Mouse (Mus musculus) yolk sac, embryonic 10.5 days (tissue): Measurements from ENCODE around the gene Cog7.

ENCODE experiments used
- DNase-seq: peaks from one replicate; pipeline ENCODE4 v3.0.0-alpha.2; 2017; ENCODE audit warnings: low spot score

Gene Cog7

DNA sequence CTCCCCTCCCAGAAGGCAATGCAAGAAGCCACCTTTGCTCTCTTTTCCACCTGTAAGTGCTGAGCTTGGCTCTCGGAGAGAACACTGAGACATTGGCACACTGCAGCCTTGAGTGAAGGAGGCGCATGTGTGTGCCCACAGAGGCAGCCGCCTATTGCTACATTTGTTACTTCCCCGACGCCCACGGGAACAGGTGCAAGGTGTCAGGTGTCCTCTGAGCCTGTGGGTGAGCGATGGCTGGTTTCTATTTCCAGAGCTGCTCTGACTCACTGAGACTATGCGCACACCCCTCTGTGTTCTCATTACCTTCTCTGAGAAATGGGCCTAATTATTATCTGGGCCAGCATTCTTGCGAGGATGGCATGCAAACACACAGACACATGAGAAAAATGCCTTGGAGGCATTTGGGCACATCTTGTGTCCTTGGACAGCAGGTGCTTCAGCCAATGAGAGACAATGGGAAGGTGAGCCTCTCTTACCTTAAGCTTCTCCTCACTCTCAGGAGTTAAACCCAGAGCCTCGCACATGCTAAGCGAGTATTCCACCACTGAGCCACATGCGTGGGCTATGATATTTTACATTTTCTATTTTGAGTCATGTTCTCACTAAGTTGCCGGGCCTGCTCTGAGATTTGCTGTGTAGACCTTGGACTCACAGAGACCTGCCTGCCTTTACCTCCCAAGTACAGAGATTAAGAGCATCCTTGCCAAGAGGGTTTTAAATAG, 90.7 kb downstream of the Cog7 start:
- DNase-seq: no peak

- no peak for DNase-seq
These were observed 101.3 kb downstream of the Cog7 start for GRCm38 (mm10) chr7:121880246-121880645.

DNA sequence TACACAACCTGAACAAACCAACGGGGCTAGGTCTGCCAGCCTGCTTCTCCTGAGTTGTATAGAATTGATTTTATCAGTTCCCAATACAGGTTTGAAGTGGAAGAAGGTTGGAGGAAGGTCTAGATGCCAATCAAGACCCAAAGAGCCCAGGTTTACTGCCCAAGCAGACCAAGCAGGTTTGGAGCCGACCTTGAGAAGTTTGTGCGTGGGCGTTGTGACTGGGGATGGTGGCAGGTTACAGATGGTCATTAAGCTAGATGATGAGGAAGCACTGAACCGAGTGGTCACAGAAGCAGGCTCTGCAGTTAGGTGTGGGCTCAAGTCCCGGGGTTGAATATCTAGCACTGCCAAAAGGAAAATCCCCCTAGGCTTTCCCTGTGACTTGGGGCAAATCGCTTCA, 106.7 kb downstream of the Cog7 start:
- DNase-seq: no peak

GRCm38 (mm10) chr7:121873998-121874397, 107.5 kb downstream of the Cog7 start:
- DNase-seq: no peak

DNA sequence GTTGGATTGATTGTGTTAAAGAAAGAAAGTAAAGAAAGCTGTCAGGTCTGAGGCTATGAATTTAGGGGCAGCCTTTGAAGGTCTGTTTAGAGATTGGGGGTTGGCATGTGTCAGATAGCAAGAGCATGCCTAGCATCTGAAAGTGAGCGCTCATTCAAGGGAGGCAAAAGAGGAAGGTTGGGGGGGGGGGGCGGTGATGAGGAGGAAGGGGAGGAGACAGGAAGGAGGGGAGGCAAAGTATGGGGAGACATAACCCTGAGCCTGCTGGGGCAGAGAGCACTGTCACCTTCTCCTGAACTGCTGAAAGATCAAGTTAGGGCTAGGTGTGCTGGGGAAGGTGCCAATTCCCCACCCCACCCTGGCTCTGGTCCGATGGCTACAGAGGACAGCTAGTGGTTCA, 109.9 kb downstream of the Cog7 start:
- no peak for DNase-seq

GRCm38 (mm10) chr7:121864858-121865585, 116.5 kb downstream of the Cog7 start, which contains the start of gene Scnn1b:
TSS of gene Scnn1b (plus strand) at chr7:121865038.
- DNase-seq: peak; percentile 3

DNA sequence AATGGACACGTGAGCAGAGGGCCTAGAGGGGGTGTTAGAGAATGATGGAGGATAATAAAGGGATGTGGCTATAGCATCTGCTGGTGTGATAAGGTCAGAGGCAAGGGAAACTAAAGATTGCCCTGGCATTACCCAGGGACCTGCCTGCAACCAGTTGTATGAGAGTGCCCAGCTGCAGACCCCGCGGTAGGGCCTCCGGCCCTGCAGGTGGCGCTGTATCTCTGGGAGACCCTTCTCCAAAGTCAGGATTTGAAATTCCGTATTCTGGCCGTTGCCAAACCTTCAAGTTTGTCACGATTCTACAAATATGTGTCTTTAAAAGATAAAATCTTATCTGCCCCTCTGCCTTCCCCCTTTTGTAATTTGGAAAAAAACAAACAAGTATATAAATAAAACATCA, 122.6 kb downstream of the Cog7 start:
- DNase-seq: no peak

DNA sequence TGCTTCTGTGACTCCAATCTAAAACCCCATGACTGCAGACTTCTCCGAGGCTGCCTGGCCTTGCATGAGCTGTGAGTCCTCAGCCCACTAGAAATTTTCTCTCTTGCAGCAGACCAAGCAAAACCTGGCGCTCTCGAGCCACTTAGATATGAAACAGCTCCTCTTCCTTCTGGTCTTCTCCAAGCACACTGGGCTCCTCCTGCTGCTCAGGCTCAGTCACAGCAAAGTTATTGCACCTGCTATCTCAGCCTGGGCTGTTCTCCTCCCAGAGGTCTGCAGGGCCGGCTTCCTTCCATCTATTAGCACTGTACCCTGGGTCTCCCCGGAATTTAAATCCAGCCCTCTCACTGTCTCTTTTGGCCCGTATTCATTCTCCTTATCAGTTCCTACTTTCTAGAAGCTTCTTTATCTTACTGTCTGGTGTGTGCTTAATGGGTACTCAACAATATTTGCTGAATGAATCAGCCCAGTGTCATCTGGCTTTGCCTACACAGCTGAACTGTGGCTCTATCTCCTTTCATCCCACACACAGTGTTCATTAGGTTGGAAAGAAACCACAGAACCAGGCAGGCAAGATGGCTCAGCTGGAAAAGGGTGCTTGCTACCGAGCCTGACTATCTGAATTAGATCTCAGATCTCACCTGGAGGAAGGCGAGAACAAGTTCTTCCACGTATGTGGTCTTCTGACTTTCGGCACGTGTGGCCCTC, 124.2 kb downstream of the Cog7 start:
- no peak for DNase-seq

DNA sequence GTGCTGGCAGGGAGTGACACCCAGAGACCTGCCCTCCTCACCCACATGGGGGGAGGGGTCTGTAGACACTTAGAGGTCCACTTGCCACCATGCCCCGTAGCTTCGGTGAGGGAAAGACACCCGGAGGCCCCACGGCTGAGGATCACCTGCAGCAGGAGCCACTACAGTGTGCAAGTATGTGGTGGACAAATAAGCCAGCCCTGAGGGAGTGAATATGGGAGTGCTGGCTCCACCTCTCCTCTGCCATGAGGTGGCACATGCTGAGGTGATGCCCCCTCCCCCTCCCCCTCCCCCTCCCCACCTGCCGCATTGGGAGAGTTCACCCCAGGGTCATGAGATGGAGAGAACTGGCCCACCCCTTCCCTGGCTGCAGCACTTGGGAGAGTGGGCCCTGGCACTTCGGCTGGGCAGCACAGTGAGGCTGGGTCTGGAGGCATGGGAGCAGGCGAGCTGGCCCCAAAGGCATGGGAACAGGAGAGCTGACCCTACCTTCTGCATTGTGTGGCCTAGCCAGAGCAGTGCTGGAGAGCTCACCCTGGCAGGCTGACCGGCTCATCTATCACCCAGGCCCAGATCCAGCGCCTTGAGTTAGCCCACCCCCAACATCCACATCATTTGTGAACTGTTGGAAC, 132.9 kb downstream of the Cog7 start:
- DNase-seq: no peak

GRCm38 (mm10) chr7:121845964-121846363, 135.5 kb downstream of the Cog7 start:
- DNase-seq: no peak

- no peak for DNase-seq
These were observed 139.3 kb downstream of the Cog7 start for GRCm38 (mm10) chr7:121842234-121842633.

DNA sequence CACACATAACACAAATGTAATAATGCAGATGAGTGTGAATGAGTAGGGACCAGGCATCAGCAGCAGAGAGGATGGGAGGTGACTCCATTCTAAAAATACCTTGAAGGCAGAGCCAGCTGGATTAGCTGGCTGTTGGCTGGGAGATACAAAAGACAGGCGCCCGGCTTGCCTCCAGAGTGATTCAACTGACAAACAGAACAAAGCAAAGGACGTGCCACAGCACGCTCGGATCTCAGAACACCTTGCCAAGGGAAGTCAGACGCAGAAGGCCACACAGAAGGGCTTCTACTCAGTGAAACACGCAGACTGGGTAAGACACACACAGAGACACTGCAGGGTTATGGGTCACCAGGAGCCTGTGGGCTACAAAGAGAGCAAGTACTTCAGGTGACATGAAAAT, 140.7 kb downstream of the Cog7 start:
- DNase-seq: no peak

DNA sequence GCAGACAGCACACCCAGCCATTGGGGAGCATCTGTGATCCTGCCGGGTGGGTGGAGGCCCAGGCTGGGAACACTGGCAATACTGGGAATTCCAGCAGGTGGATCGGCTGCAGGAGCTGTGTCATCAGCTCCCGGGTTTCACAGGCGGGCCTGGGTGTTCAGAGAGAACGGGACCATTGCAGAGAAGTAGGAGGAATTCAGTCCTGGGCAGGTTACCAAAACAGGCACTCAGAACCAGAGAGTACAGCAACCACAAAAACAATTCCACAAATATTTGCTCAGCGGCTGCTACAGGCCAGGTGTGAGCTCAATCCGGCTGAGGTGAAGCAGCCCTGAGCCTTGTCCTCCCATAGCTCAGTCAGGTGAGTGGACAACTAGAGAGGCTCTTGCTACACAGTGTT, 144.7 kb downstream of the Cog7 start:
- DNase-seq: no peak

DNA sequence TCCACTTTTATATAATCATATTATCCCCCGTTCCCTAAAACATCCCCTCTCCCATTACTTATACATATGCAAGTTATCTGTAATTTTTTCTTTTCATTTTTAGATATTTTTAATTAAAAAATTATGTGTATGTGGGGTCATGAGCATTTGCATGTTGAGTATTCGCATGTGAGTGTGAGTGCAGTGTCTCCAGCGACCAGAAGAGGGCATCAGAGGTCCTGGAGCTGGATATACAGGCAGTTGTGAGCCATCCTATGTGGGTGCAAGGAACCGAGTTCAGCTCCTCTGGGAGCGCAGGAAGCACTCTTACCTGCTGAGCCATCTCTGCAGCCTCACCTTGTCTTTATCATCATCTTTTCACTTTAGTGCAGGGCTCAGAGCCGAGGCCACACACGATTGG, 146.1 kb downstream of the Cog7 start:
- DNase-seq: no peak
